Mouse (Mus musculus) adrenal gland, postnatal 25 days (tissue): Measurements from ENCODE around the gene Rps10. TPM values are rescaled to one million over a fixed set of nuclear protein-coding genes. Genes with fewer than 3 reads are reported as not detected.

Experiments used
- DNase-seq: peaks from one replicate; pipeline ENCODE4 v3.0.0; 2021; ENCODE audit warnings: mixed read lengths
- long read RNA-seq: library from polyadenylated mRNA; stranded (forward); transcript quantifications from one replicate; pipeline ENCODE4 v2.0.0, GENCODE M21; 2021
- total RNA-seq: library from RNA; stranded (reverse); gene quantifications from 2 replicates; pipeline ENCODE4 v1.2.3, GENCODE M21; 2021

The Rps10 gene
- total RNA-seq: 894 and 1,002 TPM in 2 replicates
- long read RNA-seq, transcript Rps10-203 (6 exons, 887 nt): major isoform, 71 of 79 reads
- long read RNA-seq, partial matches to known transcripts: 3 of 79 reads
- long read RNA-seq, other reads (novel, unspliced or antisense): 1 of 79 reads

GRCm38 (mm10) chr17:27636132-27637020 is at the start of gene Rps10:
TSS of gene Rps10 (minus strand) at chr17:27636669.
- no peak for DNase-seq

DNA sequence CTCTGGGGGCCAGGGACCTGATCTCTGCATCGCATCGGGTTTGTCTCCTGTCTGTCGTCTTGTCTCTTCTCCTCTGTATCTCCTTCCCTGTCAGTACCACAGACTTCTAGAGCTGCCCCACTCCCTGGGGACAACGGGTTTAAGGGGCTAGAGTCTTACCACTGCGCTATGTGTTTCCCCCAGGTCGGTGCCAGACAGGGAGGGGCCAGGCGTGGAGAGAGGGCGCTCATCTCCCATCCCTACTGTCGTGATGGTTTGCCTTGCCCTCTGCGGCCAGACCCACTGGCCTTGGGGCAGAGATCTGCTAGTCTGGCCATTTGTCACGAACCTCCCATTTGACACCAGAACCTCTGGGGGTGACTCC is 49.1 kb upstream of the Rps10 start:
- no peak for DNase-seq

DNA sequence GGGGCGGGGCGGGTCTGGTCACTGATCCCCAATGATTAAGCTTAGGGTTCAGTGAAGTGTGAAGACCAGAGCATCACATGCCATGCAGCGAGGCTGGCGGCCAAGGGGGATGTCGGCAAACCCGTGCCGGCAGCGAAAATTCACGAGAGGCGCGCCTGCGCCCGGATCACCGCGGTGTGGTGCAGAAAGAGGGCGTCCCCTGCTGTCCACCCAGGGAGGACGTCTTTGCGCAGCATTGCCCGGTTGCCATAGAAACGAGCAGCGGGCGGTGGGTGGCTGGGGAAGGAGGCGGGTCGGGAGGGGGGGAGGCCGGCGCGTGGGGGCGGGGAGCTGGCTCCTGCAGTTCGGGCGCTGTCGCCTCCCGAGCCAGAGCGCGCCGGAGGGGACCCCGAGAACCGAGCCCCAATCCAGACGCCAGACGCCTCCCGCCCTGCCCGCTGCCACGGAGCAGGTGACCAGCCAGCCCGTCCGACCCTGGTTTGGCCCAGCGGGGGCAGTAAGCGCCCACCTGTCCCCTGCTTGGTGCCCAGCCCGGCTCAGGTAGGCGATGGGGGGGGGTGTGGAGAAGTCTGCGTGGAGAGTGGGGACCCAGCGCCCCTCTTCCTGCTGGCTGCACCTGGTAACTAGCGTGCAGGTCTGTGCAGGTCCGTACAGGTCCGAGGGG is 48.5 kb upstream of the Rps10 start:
- peak; percentile 63 for DNase-seq

DNA sequence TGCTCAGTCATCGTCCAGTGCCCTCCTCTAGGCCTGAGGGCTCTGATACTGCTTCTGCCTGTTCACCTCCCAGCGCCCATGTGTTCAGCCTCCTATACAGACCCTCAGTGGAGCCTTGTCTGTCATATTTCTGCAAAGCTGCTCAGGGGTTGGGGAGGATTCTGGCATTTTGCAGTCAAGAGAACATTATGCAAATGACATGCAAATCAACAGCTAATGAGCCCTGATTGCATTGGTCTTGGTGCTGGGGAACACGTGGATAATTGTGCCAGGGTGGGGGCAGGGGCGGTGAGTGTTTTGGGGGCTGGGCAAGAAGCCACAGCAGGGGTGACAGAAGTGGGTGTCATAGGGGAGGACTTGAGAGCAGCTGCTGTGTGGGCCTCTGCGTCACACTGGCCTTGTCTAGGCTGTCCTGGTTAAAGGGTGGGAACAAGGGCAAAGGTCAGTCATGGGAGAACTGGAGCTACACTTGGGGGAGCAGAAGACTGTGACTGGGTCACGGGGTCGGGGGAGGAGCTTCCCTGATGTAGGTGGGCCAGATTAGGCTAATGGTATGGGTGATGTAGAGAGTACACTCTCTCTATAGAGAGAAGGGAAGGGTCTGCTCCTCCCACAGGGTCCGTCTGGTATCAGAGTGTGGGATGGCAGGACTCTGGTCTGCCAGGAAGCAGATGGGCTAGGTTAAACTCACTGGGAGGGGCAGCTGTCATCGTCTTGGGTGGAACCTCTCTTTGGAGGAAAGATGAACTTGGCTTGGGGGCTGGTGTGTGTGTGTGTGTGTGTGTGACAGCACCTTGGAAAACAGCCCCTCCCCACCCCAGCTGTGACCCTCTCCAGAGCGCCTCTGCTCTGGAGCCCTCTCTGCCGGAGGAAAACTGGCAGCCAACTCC is 42.7 kb upstream of the Rps10 start:
- DNase-seq: no peak

- no peak for DNase-seq
Measured at GRCm38 (mm10) chr17:27677756-27678155, 41.3 kb upstream of the Rps10 start.

DNA sequence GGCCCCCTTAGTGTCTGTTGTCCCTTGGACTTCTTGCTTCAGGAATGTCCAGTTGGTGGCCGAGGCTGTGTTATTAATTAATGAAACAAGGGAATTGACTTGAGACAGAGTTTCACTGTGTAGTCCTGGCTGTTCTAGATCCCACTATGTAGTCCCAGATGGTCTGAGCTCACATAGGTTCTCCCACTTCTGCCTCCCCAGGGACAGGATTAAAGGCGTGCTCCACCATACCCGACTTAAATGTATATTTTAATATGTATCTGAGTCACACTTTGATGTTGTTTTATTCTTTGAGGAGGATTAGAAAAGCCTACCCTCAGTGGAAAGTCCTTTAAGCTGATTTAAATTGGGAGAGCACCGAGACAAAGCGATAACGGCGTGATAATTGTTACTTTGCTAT is 39.8 kb upstream of the Rps10 start:
- no peak for DNase-seq

- DNase-seq: no peak
Measured at GRCm38 (mm10) chr17:27675453-27675852, 39.0 kb upstream of the Rps10 start.

GRCm38 (mm10) chr17:27673945-27674344 is 37.5 kb upstream of the Rps10 start:
- DNase-seq: no peak

DNA sequence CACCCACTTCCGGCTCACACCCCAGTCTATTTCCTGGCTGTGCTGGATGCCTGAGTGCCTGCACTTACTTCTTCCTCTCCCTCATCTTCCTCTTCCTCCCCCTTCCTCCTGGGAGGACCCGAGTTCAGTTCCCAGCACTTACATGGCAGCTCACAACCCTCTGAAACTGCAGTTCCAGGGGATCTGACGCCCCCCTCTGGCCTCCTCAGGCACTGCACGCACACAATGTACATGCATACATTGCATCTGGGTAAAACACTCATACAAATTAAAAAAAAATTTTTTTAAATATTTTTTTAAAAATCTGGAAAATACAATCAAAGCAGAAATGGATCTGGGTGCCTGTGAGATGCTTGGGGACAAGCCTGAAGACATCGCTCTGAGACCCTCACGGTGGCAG is 35.3 kb upstream of the Rps10 start:
- DNase-seq: no peak

DNA sequence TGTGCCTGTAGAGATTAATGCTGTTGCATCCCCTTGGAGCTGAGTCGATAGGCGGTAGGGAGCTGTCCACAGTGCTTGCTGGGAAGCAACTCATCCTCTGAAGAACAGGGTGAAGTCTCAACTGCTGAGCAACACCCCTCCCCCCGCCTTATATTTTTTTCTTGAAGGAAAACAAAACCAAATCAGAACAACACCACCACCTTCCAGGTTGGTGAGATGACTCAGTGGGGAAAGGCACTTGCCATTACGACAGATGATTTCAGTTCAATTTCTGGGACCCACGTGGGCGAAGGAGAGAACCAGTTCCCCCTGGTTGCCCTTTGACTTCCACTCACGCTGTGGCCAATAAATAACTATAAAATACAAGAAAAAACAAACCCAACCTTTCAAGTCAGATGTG is 22.3 kb upstream of the Rps10 start:
- no peak for DNase-seq

DNA sequence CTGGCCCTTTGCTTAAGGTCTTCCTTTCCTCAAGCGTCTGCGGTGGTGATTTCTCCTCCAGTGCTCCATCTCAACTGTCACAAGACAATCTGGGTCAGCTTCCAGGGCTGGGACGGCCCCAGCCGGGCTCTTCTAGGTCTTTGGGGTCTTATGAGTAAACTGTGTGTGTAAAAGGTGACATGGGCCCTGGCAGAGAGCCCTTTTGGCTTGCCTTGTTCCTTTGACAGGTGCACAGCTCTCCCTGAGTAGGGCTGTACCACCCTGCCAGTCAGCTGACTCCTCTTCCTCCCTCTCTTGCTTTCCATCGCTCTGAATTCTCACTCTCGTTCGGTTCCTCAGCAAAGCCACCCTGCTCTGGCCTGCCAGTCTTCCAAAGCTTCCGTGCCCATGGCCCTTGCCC is 20.7 kb upstream of the Rps10 start:
- no peak for DNase-seq

DNA sequence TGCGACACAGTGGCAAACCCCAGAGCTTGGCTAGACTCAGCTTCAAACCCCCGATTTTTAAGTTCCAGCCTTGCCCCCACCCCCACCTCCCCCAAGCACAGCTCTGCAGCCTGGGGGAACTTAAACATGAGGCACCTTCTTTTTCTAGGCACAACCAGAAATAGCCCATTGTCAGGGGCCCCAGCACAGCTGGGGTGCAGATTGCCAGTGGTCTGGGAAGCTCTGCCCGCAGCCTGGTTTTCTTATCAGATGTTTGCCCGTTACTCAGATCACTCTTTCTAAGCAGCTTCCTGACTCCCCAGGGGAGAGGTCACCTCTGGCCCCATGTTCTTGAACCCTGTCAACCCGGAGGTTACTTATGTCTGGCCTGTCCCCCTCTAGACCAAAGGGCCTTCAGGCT is 19.9 kb upstream of the Rps10 start:
- DNase-seq: no peak

DNA sequence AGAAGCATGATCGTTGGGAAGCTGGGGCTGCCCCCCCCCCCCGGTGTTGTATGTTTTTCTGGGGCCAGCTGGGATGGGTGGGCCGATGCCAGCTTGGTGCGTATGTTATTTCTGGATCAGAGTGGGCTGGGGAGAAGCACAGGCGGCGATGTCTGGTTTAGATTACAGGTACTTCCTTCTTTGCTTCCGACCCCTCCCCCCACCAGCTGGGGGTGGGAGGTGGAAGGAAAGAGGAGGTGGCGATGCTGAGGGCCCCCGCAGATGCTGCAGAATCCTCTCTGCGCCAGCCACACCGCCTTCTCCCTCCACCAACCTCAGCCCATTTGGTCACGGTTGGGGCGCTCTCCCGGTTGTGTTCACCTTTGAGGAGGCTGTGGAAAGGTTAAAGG is 19.5 kb upstream of the Rps10 start:
- no peak for DNase-seq

- peak; percentile 59 for DNase-seq
Measured at GRCm38 (mm10) chr17:27655089-27656010, 18.9 kb upstream of the Rps10 start, which contains the start of gene Pacsin1. TSS of gene Pacsin1 (plus strand) at chr17:27655509.

GRCm38 (mm10) chr17:27653253-27653959 is 16.9 kb upstream of the Rps10 start:
- no peak for DNase-seq

- no peak for DNase-seq
Measured at GRCm38 (mm10) chr17:27652046-27652790, 15.7 kb upstream of the Rps10 start.

DNA sequence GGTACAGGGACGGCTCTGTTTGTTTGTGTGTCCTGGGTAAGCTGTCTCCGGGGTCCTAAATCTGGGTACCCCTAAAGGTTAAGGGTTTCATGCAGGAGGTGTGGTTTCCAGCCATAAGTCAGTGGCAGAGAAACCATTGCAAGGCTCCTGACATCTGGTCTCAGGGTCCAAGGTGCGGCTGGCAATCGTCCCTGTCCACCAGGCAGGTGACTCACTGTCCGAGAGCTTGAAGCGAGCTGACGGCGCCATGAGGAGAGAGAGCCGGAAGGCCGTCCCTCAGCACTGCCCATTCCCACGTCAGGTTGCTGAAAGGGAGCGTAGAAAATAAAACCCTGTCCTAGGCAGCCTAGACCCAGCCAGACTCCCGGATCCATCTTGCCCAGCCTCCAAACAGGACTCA is 14.1 kb upstream of the Rps10 start:
- DNase-seq: no peak

DNA sequence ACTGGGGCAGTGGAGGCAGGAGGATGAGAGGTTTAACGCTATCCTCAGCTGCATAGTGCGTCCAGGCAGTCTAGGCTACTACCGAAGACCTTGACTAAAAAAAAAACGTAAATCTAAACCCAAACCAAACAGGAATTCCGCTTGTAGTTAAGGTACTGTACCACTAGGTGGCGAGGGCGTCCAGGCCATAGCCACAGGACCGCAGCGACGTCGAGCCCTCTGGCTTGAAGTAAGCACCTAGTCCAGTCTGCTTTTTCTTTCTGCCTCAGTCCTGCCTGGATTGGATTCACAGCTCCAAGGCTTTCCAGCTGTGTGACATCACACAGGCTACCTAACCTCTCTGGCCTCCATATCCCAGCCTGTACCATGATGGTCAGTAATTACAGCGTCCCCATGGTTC is 13.7 kb upstream of the Rps10 start:
- DNase-seq: peak; percentile 69

GRCm38 (mm10) chr17:27645807-27646206 is 9.3 kb upstream of the Rps10 start:
- no peak for DNase-seq

- no peak for DNase-seq
Measured at GRCm38 (mm10) chr17:27644572-27644971, 8.1 kb upstream of the Rps10 start.
